Mouse (Mus musculus): ENCODE data around the gene P2rx3. TPM values are rescaled to one million over a fixed set of nuclear protein-coding genes. Genes with fewer than 3 reads are reported as not detected.

Gene P2rx3
- 0.69 TPM in 1 of 2 replicates, not detected in the other for total RNA-seq (2017)

- peak; percentile 81 to 85 for ATAC-seq (replicated peaks in 1 of 2; ENCODE audit: insufficient read depth in 1 of 2, low FRiP score in 2 of 2, low TSS enrichment in 1 of 2, low read depth in 1 of 2, poor library complexity in 2 of 2, severe bottlenecking in 2 of 2)
Measured at GRCm38 (mm10) chr2:85037047-85038026, at the start of gene P2rx3, which contains the start of gene Ssrp1. P2rx3 (minus strand) TSS chr2:85037462. Ssrp1 (plus strand) TSS chr2:85037234.

GRCm38 (mm10) chr2:85073751-85074150 lies 36.5 kb upstream of the P2rx3 start:
- ATAC-seq (replicated peaks in 1 of 2; ENCODE audit: insufficient read depth in 1 of 2, low FRiP score in 2 of 2, low TSS enrichment in 1 of 2, low read depth in 1 of 2, poor library complexity in 2 of 2, severe bottlenecking in 2 of 2), result no peak

- no peak for ATAC-seq (replicated peaks in 1 of 2; ENCODE audit: insufficient read depth in 1 of 2, low FRiP score in 2 of 2, low TSS enrichment in 1 of 2, low read depth in 1 of 2, poor library complexity in 2 of 2, severe bottlenecking in 2 of 2)
Measured at GRCm38 (mm10) chr2:85071921-85072320, 34.7 kb upstream of the P2rx3 start.

GRCm38 (mm10) chr2:85070086-85070485 lies 32.8 kb upstream of the P2rx3 start:
- no peak for ATAC-seq (replicated peaks in 1 of 2; ENCODE audit: insufficient read depth in 1 of 2, low FRiP score in 2 of 2, low TSS enrichment in 1 of 2, low read depth in 1 of 2, poor library complexity in 2 of 2, severe bottlenecking in 2 of 2)

- no peak for ATAC-seq (replicated peaks in 1 of 2; ENCODE audit: insufficient read depth in 1 of 2, low FRiP score in 2 of 2, low TSS enrichment in 1 of 2, low read depth in 1 of 2, poor library complexity in 2 of 2, severe bottlenecking in 2 of 2)
Measured at GRCm38 (mm10) chr2:85068626-85069025, 31.4 kb upstream of the P2rx3 start.

- no peak for ATAC-seq (replicated peaks in 1 of 2; ENCODE audit: insufficient read depth in 1 of 2, low FRiP score in 2 of 2, low TSS enrichment in 1 of 2, low read depth in 1 of 2, poor library complexity in 2 of 2, severe bottlenecking in 2 of 2)
Measured at GRCm38 (mm10) chr2:85067903-85068625, 30.8 kb upstream of the P2rx3 start.

GRCm38 (mm10) chr2:85066937-85067336 lies 29.7 kb upstream of the P2rx3 start:
- ATAC-seq (replicated peaks in 1 of 2; ENCODE audit: insufficient read depth in 1 of 2, low FRiP score in 2 of 2, low TSS enrichment in 1 of 2, low read depth in 1 of 2, poor library complexity in 2 of 2, severe bottlenecking in 2 of 2), result no peak

GRCm38 (mm10) chr2:85065141-85065875 lies 28.0 kb upstream of the P2rx3 start:
- no peak for ATAC-seq (replicated peaks in 1 of 2; ENCODE audit: insufficient read depth in 1 of 2, low FRiP score in 2 of 2, low TSS enrichment in 1 of 2, low read depth in 1 of 2, poor library complexity in 2 of 2, severe bottlenecking in 2 of 2)

GRCm38 (mm10) chr2:85061107-85061541 lies 23.9 kb upstream of the P2rx3 start:
- ATAC-seq (replicated peaks in 1 of 2; ENCODE audit: insufficient read depth in 1 of 2, low FRiP score in 2 of 2, low TSS enrichment in 1 of 2, low read depth in 1 of 2, poor library complexity in 2 of 2, severe bottlenecking in 2 of 2), result peak in 1 of 2 experiments; percentile 18; a peak in 1 of 4 replicates

- ATAC-seq (replicated peaks in 1 of 2; ENCODE audit: insufficient read depth in 1 of 2, low FRiP score in 2 of 2, low TSS enrichment in 1 of 2, low read depth in 1 of 2, poor library complexity in 2 of 2, severe bottlenecking in 2 of 2), result peak; percentile 68 to 70
Measured at GRCm38 (mm10) chr2:85060591-85061060, 23.4 kb upstream of the P2rx3 start.

- no peak for ATAC-seq (replicated peaks in 1 of 2; ENCODE audit: insufficient read depth in 1 of 2, low FRiP score in 2 of 2, low TSS enrichment in 1 of 2, low read depth in 1 of 2, poor library complexity in 2 of 2, severe bottlenecking in 2 of 2)
Measured at GRCm38 (mm10) chr2:85059677-85060076, 22.4 kb upstream of the P2rx3 start.

- ATAC-seq (replicated peaks in 1 of 2; ENCODE audit: insufficient read depth in 1 of 2, low FRiP score in 2 of 2, low TSS enrichment in 1 of 2, low read depth in 1 of 2, poor library complexity in 2 of 2, severe bottlenecking in 2 of 2), result no peak
Measured at GRCm38 (mm10) chr2:85056711-85057110, 19.4 kb upstream of the P2rx3 start.

- no peak for ATAC-seq (replicated peaks in 1 of 2; ENCODE audit: insufficient read depth in 1 of 2, low FRiP score in 2 of 2, low TSS enrichment in 1 of 2, low read depth in 1 of 2, poor library complexity in 2 of 2, severe bottlenecking in 2 of 2)
Measured at GRCm38 (mm10) chr2:85053192-85053816, 16.0 kb upstream of the P2rx3 start.

- no peak for ATAC-seq (replicated peaks in 1 of 2; ENCODE audit: insufficient read depth in 1 of 2, low FRiP score in 2 of 2, low TSS enrichment in 1 of 2, low read depth in 1 of 2, poor library complexity in 2 of 2, severe bottlenecking in 2 of 2)
Measured at GRCm38 (mm10) chr2:85050746-85051145, 13.5 kb upstream of the P2rx3 start.

- no peak for ATAC-seq (replicated peaks in 1 of 2; ENCODE audit: insufficient read depth in 1 of 2, low FRiP score in 2 of 2, low TSS enrichment in 1 of 2, low read depth in 1 of 2, poor library complexity in 2 of 2, severe bottlenecking in 2 of 2)
Measured at GRCm38 (mm10) chr2:85050001-85050634, 12.9 kb upstream of the P2rx3 start.

- ATAC-seq (replicated peaks in 1 of 2; ENCODE audit: insufficient read depth in 1 of 2, low FRiP score in 2 of 2, low TSS enrichment in 1 of 2, low read depth in 1 of 2, poor library complexity in 2 of 2, severe bottlenecking in 2 of 2), result no peak
Measured at GRCm38 (mm10) chr2:85049277-85049676, 12.0 kb upstream of the P2rx3 start.

Measured in hematopoietic stem cell, adult 5-6 weeks (primary cell).